7 mouse cellular contexts compared by ENCODE assay signal in the genomic region with DNA sequence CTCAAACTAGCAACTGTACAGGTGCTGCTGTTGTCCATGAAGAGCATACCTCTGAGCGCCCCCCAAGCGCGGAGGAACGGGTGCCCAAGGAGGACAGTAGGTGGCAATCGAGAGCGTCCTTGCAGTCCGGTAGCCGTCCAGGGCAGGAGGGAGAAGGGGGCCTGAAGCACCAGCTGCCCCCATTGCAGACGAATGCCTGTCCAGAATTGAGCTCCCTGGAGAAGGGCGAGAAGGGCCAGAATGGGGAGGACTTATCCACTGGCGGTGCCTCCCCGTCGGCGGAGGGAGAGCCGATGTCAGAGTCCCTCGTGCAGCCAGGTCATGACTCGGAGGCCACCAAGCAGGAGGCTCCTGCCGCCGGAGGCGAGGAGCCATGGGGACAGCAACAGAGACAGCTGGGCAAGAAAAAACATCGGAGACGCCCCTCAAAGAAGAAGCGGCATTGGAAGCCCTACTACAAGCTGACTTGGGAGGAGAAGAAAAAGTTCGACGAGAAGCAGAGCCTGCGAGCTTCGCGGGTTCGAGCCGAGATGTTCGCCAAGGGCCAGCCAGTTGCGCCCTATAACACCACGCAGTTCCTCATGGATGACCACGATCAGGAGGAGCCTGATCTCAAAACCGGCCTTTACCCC. TPM values are rescaled to one million over a fixed set of nuclear protein-coding genes. Genes with fewer than 3 reads are reported as not detected.
A peak's percentile ranks its signal among the peaks of the same experiment; 100 is the strongest.
DNase-seq lines count a peak whose midpoint lies in the region; ATAC-seq and TF ChIP-seq lines count a peak whose summit lies in the region.

No protein-coding gene starts in this region.

- H3K9ac ChIP-seq in intestine, postnatal 0 days (ENCODE audit: low read depth, low read length): peak overlapping the region; percentile 61
- peak overlapping the region; percentile 72 for H3K9ac ChIP-seq in limb, embryonic 15.5 days
- peak overlapping the region; percentile 65 for H3K9ac ChIP-seq in midbrain, embryonic 15.5 days

- H3K27me3 ChIP-seq in intestine, postnatal 0 days (replicated peaks; ENCODE audit: control insufficient read depth, insufficient read depth, low read length): no peaks in the 10 kb centered on the region
- no peaks in the 10 kb centered on the region; the same call in 1 of the 2 replicates for H3K27me3 ChIP-seq in limb, embryonic 15.5 days
- H3K27me3 ChIP-seq in midbrain, embryonic 15.5 days (replicated peaks): peaks cover 19% of the 10 kb centered on the region
- no peaks in the 10 kb centered on the region for H3K27me3 ChIP-seq in spleen, adult 2 months (ENCODE audit: control insufficient read depth, insufficient read depth, low read length)

- ATAC-seq in intestine, postnatal 0 days: no peak
- no peak for ATAC-seq in limb, embryonic 15.5 days (ENCODE audit: insufficient number of reproducible peaks, low FRiP score, low TSS enrichment, low read depth)
- peak; percentile 35; the same call in 1 of the 2 replicates for ATAC-seq in midbrain, embryonic 15.5 days (replicated peaks)

- peak overlapping the region; percentile 93 for H3K4me2 ChIP-seq in intestine, postnatal 0 days (replicated peaks; ENCODE audit: low read depth)
- peak overlapping the region; percentile 83 for H3K4me2 ChIP-seq in limb, embryonic 15.5 days
- peak overlapping the region; percentile 96 for H3K4me2 ChIP-seq in midbrain, embryonic 15.5 days

- peak; percentile 89 for TF ChIP-seq CTCF in intestine, postnatal 0 days (IDR thresholded peaks at IDR 0.05; ENCODE audit: low read depth)
- peak; percentile 80; the same call in 1 of the 2 replicates for TF ChIP-seq CTCF in spleen, adult 2 months (IDR thresholded peaks at IDR 0.05; ENCODE audit: extremely low read depth, insufficient read depth, insufficient read length, insufficient replicate concordance)

- TF ChIP-seq POLR2A in spleen, adult 2 months (IDR thresholded peaks at IDR 0.05; ENCODE audit: low read depth, low read length): no peak

- peak; percentile 78 for DNase-seq in adrenal gland, adult 8-10 months
- peak; percentile 85 for DNase-seq in embryo, embryonic 10 days (ENCODE audit: low spot score)
- DNase-seq in gastrocnemius, postnatal 36 days: peak; percentile 69 to 75
- DNase-seq in spleen, adult 2 months (ENCODE audit: low read depth in 1 of 2, low spot score in 2 of 2): peak; percentile 50 to 79

- peak overlapping the region; percentile 53 for H3K4me3 ChIP-seq in intestine, postnatal 0 days (ENCODE audit: low read depth, low read length)
- H3K4me3 ChIP-seq in limb, embryonic 15.5 days: peak overlapping the region; percentile 67
- peak overlapping the region; percentile 76 for H3K4me3 ChIP-seq in midbrain, embryonic 15.5 days
- peak overlapping the region; percentile 73 for H3K4me3 ChIP-seq in spleen, adult 2 months (ENCODE audit: extremely low read depth, insufficient read depth, insufficient read length)

- no peaks in the 10 kb centered on the region for H3K9me3 ChIP-seq in intestine, postnatal 0 days (ENCODE audit: control insufficient read depth)
- H3K9me3 ChIP-seq in limb, embryonic 15.5 days: no peaks in the 10 kb centered on the region
- no peaks in the 10 kb centered on the region for H3K9me3 ChIP-seq in midbrain, embryonic 15.5 days

- intact Hi-C loops in gastrocnemius, postnatal 36 days (cut with DNase I): loop anchor here (1.0 to 2.0 kb wide), 2 partner anchors 15 to 42 kb away; partner anchors contain the start of gene Hexim2

- H3K27ac ChIP-seq in intestine, postnatal 0 days (ENCODE audit: low read depth, low read length): peak overlapping the region; percentile 83
- H3K27ac ChIP-seq in limb, embryonic 15.5 days: peak overlapping the region; percentile 94
- H3K27ac ChIP-seq in midbrain, embryonic 15.5 days: peak overlapping the region; percentile 92
- peak overlapping the region; percentile 79 for H3K27ac ChIP-seq in spleen, adult 2 months (ENCODE audit: insufficient read depth, low read length)

- no peaks in the 10 kb centered on the region; the same call in 1 of the 2 replicates for H3K36me3 ChIP-seq in intestine, postnatal 0 days (ENCODE audit: control insufficient read depth, insufficient read depth)
- H3K36me3 ChIP-seq in limb, embryonic 15.5 days: no peaks in the 10 kb centered on the region
- H3K36me3 ChIP-seq in midbrain, embryonic 15.5 days (replicated peaks): no peaks in the 10 kb centered on the region
- H3K36me3 ChIP-seq in spleen, adult 2 months (ENCODE audit: control insufficient read depth, insufficient read depth, low read length): no peaks in the 10 kb centered on the region

- WGBS in intestine, postnatal 0 days: under 1% methylated on average over 35 of the region's 35 CpGs
- 0% methylated on average over 35 of the region's 35 CpGs for WGBS in limb, embryonic 15.5 days
- WGBS in midbrain, embryonic 15.5 days: under 1% methylated on average over 35 of the region's 35 CpGs
- under 1% methylated on average over 35 of the region's 35 CpGs for WGBS in spleen, adult 2 months

- peaks cover 5% of the 10 kb centered on the region; the same call in 1 of the 2 replicates for H3K4me1 ChIP-seq in intestine, postnatal 0 days (replicated peaks; ENCODE audit: control insufficient read depth, insufficient read depth, low read length)
- H3K4me1 ChIP-seq in limb, embryonic 15.5 days: peaks cover 36% of the 10 kb centered on the region
- peaks cover 44% of the 10 kb centered on the region for H3K4me1 ChIP-seq in midbrain, embryonic 15.5 days
- no peaks in the 10 kb centered on the region for H3K4me1 ChIP-seq in spleen, adult 2 months (ENCODE audit: control insufficient read depth, insufficient read depth, insufficient read length)

RNA-seq across cellular contexts. Expression of gene Hexim1, which starts 1.0 kb away (rescaled TPM):
- 10 to 100 TPM; 75.2 to 90.2 (median 86.0) TPM for total RNA-seq in adrenal gland, adult 8-10 months (2022)
- total RNA-seq in gastrocnemius, postnatal 36 days (2021): 10 to 100 TPM; 14.7 to 17.0 TPM
- polyA plus RNA-seq in intestine, postnatal 0 days (2015; fragmentation: Nextera tagmentation; extraction: Ambion mirVana): 4.6 and 6.0 TPM in 2 replicates
- 5.0 and 5.8 TPM in 2 replicates for polyA plus RNA-seq in limb, embryonic 15.5 days (2015; fragmentation: Nextera tagmentation; extraction: Ambion mirVana)
- 3.1 and 3.7 TPM in 2 replicates for polyA plus RNA-seq in midbrain, embryonic 15.5 days (2015; fragmentation: Nextera tagmentation; extraction: Ambion mirVana)
- 10.3 and 11.2 TPM in 2 replicates for polyA plus RNA-seq in spleen, adult 2 months (2012; rRNA removed)

RNA-seq across cellular contexts. Expression of gene Hexim2, which starts 15.2 kb away (rescaled TPM):
- total RNA-seq in adrenal gland, adult 8-10 months (2022): 1 to 10 TPM; 6.1 to 9.3 (median 8.6) TPM
- 1 to 10 TPM; 2.1 to 2.9 TPM for total RNA-seq in gastrocnemius, postnatal 36 days (2021)
- polyA plus RNA-seq in intestine, postnatal 0 days (2015; fragmentation: Nextera tagmentation; extraction: Ambion mirVana): 3.5 and 5.3 TPM in 2 replicates
- polyA plus RNA-seq in limb, embryonic 15.5 days (2015; fragmentation: Nextera tagmentation; extraction: Ambion mirVana): 11.7 and 12.2 TPM in 2 replicates
- 27.2 and 33.4 TPM in 2 replicates for polyA plus RNA-seq in midbrain, embryonic 15.5 days (2015; fragmentation: Nextera tagmentation; extraction: Ambion mirVana)
- polyA plus RNA-seq in spleen, adult 2 months (2012; rRNA removed): 2.3 and 3.0 TPM in 2 replicates

RNA-seq across cellular contexts. Expression of gene Acbd4, which starts 15.6 kb away (rescaled TPM):
- total RNA-seq in adrenal gland, adult 8-10 months (2022): 100 to 1,000 TPM; 114 to 181 (median 146) TPM
- 10 to 100 TPM; 26.8 to 31.1 TPM for total RNA-seq in gastrocnemius, postnatal 36 days (2021)
- 74.7 and 75.9 TPM in 2 replicates for polyA plus RNA-seq in intestine, postnatal 0 days (2015; fragmentation: Nextera tagmentation; extraction: Ambion mirVana)
- 27.8 and 34.6 TPM in 2 replicates for polyA plus RNA-seq in limb, embryonic 15.5 days (2015; fragmentation: Nextera tagmentation; extraction: Ambion mirVana)
- polyA plus RNA-seq in midbrain, embryonic 15.5 days (2015; fragmentation: Nextera tagmentation; extraction: Ambion mirVana): 9.7 and 11.1 TPM in 2 replicates
- 17.9 and 22.5 TPM in 2 replicates for polyA plus RNA-seq in spleen, adult 2 months (2012; rRNA removed)

RNA-seq across cellular contexts. Expression of gene Plcd3, which starts 15.6 kb away (rescaled TPM):
- 10 to 100 TPM; 10.0 to 18.9 (median 13.6) TPM for total RNA-seq in adrenal gland, adult 8-10 months (2022)
- 1 to 10 TPM; 3.8 to 4.0 TPM for total RNA-seq in gastrocnemius, postnatal 36 days (2021)
- polyA plus RNA-seq in intestine, postnatal 0 days (2015; fragmentation: Nextera tagmentation; extraction: Ambion mirVana): 1.0 and 1.5 TPM in 2 replicates
- 6.5 and 7.6 TPM in 2 replicates for polyA plus RNA-seq in limb, embryonic 15.5 days (2015; fragmentation: Nextera tagmentation; extraction: Ambion mirVana)
- polyA plus RNA-seq in midbrain, embryonic 15.5 days (2015; fragmentation: Nextera tagmentation; extraction: Ambion mirVana): 3.0 and 3.8 TPM in 2 replicates
- 4.7 TPM in 2 replicates for polyA plus RNA-seq in spleen, adult 2 months (2012; rRNA removed)

RNA-seq across cellular contexts. Expression of gene Fmnl1, which starts 53.8 kb away (rescaled TPM):
- 10 to 100 TPM; 29.3 to 40.6 (median 30.6) TPM for total RNA-seq in adrenal gland, adult 8-10 months (2022)
- 1 to 10 TPM; 3.6 to 5.6 TPM for total RNA-seq in gastrocnemius, postnatal 36 days (2021)
- polyA plus RNA-seq in intestine, postnatal 0 days (2015; fragmentation: Nextera tagmentation; extraction: Ambion mirVana): 0.80 and 1.0 TPM in 2 replicates
- polyA plus RNA-seq in limb, embryonic 15.5 days (2015; fragmentation: Nextera tagmentation; extraction: Ambion mirVana): 2.4 and 3.0 TPM in 2 replicates
- polyA plus RNA-seq in midbrain, embryonic 15.5 days (2015; fragmentation: Nextera tagmentation; extraction: Ambion mirVana): 7.0 and 7.5 TPM in 2 replicates
- polyA plus RNA-seq in spleen, adult 2 months (2012; rRNA removed): 137 and 147 TPM in 2 replicates
